Mouse (Mus musculus): ENCODE data around the gene Zfp12. TPM values are rescaled to one million over a fixed set of nuclear protein-coding genes. Genes with fewer than 3 reads are reported as not detected.
"Not testable (repeated sequence)": the region's sequence is repeated elsewhere in the genome, so short reads cannot be mapped to it uniquely, and the experiment has no call there.

The Zfp12 gene
- 10 to 100 TPM in 1 of 2 experiments, 1 to 10 TPM in 1; 9.5 to 11.0 TPM for total RNA-seq (2021)

DNA sequence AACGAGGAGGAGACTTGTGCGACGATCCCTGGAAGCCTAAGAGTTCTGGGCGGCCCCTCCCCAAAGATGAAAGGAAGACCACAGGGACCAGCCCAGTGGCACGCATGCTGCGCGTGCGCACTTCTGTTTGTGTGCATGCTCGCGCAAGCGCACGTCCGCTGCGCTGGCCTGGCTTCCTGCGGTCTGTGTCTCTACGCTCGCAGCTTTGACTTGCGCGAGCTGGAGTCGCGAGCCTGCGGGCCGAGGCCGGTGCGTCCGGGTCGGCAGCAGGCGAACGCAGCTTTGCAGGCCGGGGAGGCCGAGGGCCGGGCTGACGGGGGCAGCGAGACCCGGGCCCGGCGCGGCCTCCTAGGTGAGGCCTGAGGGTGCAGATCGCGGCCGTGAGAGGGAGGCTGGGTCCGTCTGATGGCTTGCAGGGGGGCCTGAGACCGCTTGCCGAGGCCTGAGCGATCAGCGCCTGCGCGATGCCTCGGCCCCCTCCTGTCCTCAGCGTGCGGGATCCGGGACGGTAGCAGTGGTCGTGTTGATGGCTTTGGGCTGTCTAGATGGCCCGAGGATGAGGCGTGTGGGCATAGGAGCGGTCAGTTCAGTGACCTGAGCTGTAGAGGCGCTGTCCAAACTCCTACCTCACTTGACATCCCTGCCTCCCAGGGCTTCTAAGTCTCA lies at the start of gene Zfp12:
Gene Zfp12 (plus strand): TSS at position 136 of the 666 bp plus-strand sequence.
- DNase-seq (ENCODE audit: low spot score): peak; percentile 92
- intact Hi-C loops (cut with DNase I): loop anchor here (1.0 kb wide), 1 partner anchor 55 kb away; the partner anchor contains the start of gene Rbak

DNA sequence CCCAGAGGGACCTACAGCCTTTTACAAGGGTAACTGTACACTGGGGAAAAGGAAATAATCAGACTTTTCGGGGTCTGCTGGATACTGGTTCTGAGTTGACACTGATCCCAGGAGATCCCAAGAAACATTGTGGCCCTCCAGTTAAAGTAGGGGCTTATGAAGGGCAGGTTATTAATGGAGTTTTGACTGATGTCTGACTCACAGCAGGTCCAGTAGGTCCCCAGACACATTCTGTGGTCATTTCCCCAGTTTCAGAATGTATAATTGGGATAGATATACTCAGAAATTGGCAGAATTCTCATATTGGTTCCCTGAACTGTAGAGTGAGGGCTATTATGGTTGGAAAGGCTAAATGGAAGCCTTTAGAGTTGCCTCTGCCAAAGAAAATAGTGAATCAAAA lies 46.9 kb upstream of the Zfp12 start:
- intact Hi-C loops (cut with DNase I): loop anchor here (10.0 kb wide), 1 partner anchor 547 kb away; the partner anchor contains the start of gene Usp42
- DNase-seq (ENCODE audit: low spot score): not testable (repeated sequence)

GRCm38 (mm10) chr5:143192806-143193205 lies 42.2 kb upstream of the Zfp12 start:
- intact Hi-C loops (cut with DNase I): no loop called here
- DNase-seq (ENCODE audit: low spot score): no peak

DNA sequence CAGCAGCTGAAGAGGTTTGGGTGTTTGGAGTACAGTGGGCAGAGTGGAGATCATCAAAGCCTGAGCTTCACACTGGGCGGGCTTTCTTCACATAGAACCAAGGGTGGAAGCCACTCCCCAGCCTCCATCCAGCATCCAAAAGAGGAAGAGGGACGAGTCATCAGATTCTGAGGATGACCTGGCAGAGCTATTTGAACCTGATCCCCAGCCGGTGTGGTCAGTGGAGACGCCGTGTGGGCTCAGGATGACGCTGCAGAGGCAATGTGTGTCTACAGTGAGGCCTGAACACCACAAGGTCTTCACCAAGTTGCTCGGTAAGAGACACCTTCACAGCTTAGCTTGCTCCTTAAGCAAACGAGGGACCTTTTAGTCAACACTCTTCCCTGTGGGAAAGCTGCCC lies 40.2 kb upstream of the Zfp12 start:
- intact Hi-C loops (cut with DNase I); DNase-seq (ENCODE audit: low spot score): not testable (repeated sequence)

DNA sequence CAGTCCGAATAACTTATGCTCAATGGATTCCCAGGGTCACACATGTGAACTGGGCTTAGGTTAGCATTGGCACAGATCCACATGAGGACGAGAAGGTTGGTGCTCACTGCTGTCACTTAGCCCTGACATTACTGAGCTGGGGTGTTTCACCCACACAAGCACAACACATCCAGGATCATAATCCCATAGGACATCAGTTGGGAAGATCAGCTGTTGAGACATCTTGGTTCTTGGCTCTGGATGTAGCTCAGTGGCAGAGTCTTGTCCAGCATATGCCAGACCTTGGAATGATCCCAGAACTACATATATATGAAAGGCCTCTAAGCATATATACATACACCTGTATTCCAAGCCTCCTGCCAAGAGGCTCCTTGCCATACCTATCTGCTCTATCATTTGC lies 39.8 kb upstream of the Zfp12 start:
- intact Hi-C loops (cut with DNase I): no loop called here
- no peak for DNase-seq (ENCODE audit: low spot score)

DNA sequence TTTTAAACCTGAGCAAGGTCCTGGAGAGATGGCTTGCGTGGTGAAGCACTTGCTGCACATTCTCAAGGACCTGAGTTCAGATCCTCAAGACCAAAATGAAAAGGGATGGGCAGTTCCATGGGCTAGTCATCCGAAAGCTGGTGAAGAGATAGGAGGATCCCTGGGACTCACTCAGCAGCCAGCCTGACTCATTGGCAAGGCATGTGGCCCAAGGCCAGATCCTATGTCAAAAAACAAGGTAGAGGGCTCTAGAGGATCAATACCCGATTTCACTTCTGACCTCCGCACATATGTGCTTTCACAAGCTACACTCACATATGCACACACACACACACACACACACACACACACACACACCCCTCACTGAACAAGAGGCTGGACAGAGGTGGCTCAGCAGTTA lies 38.5 kb upstream of the Zfp12 start:
- no peak for DNase-seq (ENCODE audit: low spot score)
- intact Hi-C loops (cut with DNase I): no loop called here

- intact Hi-C loops (cut with DNase I): no loop called here
- no peak for DNase-seq (ENCODE audit: low spot score)
These were observed 29.9 kb upstream of the Zfp12 start for GRCm38 (mm10) chr5:143205015-143205414.

DNA sequence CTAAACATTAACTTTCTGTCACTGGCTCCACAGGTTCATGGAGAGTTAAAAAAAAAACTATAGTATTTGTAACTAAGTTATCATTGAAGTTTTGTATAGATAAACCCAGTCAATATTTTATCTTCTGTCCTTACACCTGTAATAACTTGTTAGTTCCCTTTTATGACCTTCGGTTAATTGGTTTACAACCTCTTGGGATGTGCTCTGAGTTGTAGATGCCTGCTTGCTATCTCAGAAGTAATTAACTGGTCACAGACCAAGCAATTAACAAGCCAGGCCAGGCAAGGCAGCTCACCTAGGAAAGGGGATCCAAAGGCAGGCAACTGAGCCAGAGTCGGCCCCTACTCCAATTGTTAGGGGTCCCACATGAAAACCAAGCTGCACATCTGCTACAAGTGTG lies 21.1 kb upstream of the Zfp12 start:
- intact Hi-C loops (cut with DNase I): no loop called here
- no peak for DNase-seq (ENCODE audit: low spot score)

- intact Hi-C loops (cut with DNase I): no loop called here
- DNase-seq (ENCODE audit: low spot score): no peak
These were observed 14.0 kb upstream of the Zfp12 start for GRCm38 (mm10) chr5:143220996-143221395.

DNA sequence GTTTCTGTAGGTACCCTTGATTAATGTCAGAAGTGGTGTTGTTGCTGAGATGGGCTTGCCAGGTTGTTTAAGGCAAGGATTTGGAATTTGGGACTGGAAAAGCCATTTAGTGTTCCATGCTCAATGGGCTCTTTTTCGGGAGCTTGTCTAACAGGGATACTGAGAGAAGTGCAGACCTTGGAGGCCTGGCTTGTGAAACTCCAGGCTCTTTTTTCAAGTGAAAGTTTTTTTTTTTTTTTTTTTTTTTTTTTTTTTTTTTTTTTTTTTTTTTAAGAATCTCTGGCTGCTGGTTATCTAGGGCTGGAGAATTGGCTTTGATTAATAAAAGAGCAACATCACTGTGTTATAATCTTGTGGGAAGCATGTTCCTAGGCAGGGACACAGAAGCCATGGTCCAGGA lies 12.7 kb upstream of the Zfp12 start:
- intact Hi-C loops (cut with DNase I): no loop called here
- no peak for DNase-seq (ENCODE audit: low spot score)

- intact Hi-C loops (cut with DNase I): no loop called here
- no peak for DNase-seq (ENCODE audit: low spot score)
These were observed 8.2 kb upstream of the Zfp12 start, which contains the start of gene Spdye4a for GRCm38 (mm10) chr5:143226790-143227189. Spdye4a (minus strand) TSS chr5:143226890.

DNA sequence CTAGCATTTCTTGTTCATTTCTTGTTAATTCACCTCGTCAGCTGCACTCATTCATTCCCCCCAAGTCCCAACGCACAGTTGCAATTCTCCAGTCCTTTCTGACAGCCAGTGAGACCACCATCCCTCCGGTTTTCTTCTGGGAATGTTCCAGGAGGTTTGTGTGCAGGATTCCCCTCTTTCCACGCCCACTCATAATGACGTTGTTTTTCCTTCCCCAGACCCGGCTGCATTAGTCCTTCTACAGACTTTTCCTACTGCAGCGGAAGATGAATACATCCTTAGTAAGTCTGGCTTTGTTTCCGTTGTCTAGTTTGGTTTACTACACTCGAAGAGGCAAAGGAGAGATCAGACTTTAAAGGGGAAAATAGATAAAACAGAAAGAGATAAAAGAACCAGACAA lies 1.1 kb downstream of the Zfp12 start:
- no peak for DNase-seq (ENCODE audit: low spot score)
- intact Hi-C loops (cut with DNase I): no loop called here

DNA sequence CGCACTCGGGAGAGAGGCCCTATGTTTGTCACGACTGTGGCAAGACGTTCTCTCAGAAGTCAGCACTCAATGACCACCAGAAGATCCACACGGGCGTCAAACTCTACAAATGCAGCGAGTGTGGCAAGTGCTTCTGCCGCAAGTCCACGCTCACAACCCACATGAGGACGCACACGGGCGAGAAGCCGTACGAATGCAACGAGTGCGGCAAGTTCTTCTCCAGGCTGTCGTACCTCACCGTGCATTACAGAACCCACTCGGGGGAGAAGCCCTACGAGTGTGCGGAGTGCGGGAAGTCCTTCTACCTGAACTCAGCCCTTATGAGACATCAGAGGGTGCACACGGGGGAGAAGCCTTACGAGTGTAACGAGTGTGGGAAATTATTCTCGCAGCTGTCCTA lies 10.0 kb downstream of the Zfp12 start:
- intact Hi-C loops (cut with DNase I): no loop called here
- no peak for DNase-seq (ENCODE audit: low spot score)

DNA sequence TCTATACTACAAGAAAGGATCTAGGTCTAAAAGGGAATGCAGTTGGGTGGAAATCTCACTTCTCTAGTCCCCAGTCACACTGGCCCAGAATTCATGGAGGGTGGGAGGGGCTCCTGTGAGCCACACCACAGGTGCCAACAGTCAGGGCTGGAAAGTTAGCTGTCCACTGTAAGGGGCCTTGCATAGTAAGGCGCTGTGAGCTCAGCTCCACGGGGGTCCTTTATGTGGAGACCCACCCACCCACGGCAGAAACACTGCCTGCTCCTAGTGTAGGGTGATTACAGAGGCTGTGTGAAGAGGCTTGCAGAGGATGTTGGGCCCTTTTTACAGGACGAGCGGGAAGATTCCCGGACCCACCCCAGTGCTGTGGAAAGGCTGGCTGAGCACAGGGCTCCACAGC lies 17.1 kb downstream of the Zfp12 start:
- intact Hi-C loops (cut with DNase I): no loop called here

GRCm38 (mm10) chr5:143252791-143253185 lies 17.8 kb downstream of the Zfp12 start:
- no peak for DNase-seq (ENCODE audit: low spot score)
- intact Hi-C loops (cut with DNase I): no loop called here

More for the DNA sequence above, 17.1 kb downstream of the Zfp12 start:
- DNase-seq (ENCODE audit: low spot score): no peak

DNA sequence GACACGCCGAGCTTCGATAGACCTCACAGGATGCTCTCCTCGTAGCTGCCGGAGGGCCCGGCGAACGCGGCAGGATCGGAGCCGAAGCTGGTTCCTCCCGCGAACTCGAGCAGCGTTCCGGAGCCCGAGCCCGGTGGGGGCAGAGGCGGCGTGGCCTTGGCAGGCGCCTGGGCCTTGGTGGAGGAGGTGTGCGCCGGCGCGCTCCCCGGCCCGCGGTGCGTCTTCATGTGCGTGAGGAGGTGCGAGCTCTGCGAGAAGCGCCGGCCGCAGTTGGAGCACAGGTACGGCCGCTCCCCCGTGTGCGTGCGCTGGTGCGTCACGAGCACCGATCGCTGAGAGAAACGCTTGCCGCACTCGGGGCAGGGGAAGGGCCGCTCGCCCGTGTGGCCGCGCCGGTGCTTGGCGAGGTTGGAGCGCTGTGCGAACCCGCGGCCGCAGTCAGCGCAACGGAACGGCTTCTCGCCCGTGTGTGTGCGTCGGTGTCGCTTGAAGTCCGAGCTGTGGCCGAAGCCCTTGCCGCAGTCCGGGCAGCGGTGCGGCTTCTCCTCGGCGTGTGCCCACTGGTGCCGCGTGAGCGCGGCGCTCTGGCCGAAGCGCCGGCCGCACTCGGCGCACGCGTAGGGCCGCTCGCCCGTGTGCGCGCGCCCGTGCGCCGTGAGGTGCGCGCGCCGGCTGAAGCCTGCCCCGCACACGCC lies 18.4 kb downstream of the Zfp12 start:
- no peak for DNase-seq (ENCODE audit: low spot score)
- intact Hi-C loops (cut with DNase I): no loop called here

GRCm38 (mm10) chr5:143253881-143254486 lies 19.0 kb downstream of the Zfp12 start:
- intact Hi-C loops (cut with DNase I): no loop called here
- DNase-seq (ENCODE audit: low spot score): no peak

GRCm38 (mm10) chr5:143254487-143255130 lies 19.6 kb downstream of the Zfp12 start:
- intact Hi-C loops (cut with DNase I): no loop called here
- no peak for DNase-seq (ENCODE audit: low spot score)

DNA sequence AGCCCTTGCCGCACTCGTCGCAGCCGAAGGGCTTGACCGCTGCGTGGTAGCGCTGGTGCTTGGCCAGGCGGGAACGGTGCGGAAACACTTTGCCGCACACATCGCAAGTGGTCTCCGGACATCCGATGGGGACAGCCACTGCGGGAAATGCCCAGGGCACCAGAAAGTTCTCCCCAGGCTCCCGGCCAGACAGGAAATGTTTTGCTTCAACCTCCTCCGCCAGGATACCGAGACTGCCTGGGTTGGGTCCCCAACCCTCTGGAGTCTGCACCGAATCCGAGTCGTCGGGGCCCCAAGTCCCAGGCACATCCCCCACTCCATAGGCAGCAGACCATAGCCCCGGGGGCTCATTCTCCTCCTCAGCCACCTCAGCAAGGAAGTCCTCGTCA lies 20.2 kb downstream of the Zfp12 start:
- intact Hi-C loops (cut with DNase I): no loop called here
- no peak for DNase-seq (ENCODE audit: low spot score)

DNA sequence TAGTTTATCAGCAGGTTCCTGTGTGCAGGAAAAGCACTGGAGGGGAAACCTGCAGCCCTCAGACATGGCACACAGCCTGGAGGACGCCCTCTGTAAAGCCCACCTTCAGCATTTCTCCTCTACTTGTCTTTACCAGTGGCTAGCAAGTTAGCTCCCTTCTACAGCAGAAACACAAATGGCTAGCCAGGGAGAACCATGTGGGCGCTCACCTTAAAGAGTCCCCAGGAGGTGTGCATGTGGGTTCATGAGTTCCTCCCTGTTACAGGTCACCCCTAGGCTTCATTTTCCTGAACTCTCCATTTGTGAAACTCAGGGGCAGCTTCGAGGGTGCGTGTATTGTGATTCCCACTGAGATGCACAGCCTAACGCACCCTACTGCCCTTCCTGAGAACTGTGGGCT lies 20.8 kb downstream of the Zfp12 start:
- intact Hi-C loops (cut with DNase I): no loop called here

GRCm38 (mm10) chr5:143261636-143262035 lies 26.7 kb downstream of the Zfp12 start:
- intact Hi-C loops (cut with DNase I): no loop called here
- no peak for DNase-seq (ENCODE audit: low spot score)

More for the DNA sequence above, 20.8 kb downstream of the Zfp12 start:
- DNase-seq (ENCODE audit: low spot score): no peak
